Mouse (Mus musculus) central nervous system, embryonic 11.5 days (tissue): ENCODE measurements around the gene Icosl. TPM values are rescaled to one million over a fixed set of nuclear protein-coding genes. Genes with fewer than 3 reads are reported as not detected.

Source experiments
- polyA plus RNA-seq: library from polyadenylated mRNA; depleted of rRNA; stranded (reverse); fragments of >200 nt; gene quantifications from 2 replicates; pipeline ENCODE4 v1.2.3, GENCODE M21; 2012; rRNA removed

Icosl gene
- 1.8 and 3.1 TPM in 2 replicates for polyA plus RNA-seq

DNA sequence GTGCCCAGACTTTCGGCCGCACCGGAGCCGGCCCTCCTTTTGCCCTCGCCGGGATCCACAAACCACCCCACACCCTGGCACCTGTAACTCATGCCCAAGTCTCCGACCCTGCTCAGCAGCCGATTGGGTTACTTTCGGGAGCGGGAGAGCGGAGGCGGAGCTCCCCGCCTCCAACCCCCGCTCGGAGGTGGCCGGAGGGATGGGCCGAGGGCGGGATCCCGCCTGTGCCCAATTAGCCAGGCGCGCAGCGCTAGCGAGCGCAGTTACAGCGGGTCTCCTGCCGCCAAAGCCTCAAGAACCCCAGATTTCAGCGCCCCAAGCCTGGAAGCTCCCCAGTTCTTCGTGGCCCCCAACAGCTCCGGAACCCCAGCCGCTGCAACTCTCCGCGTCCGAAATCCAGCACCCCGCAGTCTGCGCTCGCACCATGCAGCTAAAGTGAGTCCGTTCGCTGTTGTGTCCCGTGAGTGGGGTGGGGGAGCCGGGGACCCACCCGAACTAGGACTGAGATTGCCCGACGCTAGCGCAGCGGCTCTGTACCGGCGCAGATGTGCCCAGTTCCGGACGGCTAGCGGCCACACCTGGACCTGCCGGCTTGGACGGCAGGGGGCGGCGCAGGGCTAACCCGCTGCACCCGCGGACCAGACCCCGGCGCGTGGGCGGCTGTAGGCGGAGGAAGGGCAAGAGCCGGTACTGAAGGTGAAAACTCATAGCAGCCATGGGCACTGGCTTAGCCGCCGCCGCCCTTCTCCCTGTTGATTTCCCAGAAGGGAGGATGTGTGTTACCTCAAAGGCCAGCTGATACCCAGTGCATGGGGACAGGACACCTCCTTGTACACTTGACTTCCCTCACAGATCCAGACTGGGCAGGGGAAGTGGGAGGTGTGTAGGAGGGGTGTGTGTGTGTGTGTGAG lies at the start of gene Icosl:
TSS of gene Icosl (plus strand) at position 202 of the 911 bp plus-strand sequence.

DNA sequence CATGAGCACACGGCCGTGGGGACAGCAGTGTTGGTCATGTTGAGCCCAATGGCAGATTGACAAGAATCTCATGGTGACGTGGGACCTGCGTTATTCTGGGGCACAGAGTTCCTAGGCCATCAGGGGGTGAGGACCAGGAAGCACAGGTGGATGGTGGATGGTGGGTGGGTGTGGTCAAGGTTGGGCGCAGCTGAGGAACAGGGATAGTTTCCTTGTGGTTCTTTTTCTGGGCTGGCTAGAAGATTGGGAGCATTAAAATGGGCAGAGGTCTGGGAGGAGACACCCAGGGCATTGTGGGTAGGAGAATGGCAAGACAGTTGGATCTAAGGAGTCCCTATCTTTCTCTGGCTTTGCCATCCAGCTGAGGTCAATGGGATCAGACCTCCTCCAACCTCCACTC lies 27.5 kb upstream of the Icosl start, which contains the start of gene Dnmt3l:
TSS of gene Dnmt3l (plus strand) at position 301 of the 400 bp plus-strand sequence.

GRCm38 (mm10) chr10:78043406-78043836 lies 25.7 kb upstream of the Icosl start, which contains the start of gene Aire:
TSS of gene Aire (minus strand) at chr10:78043610.

Other genes with a start within 250 kb of the Icosl start
- gene Krtap10-4, start 242.2 kb upstream of the Icosl start, polyA plus RNA-seq = not detected in 2 replicates
- gene Krtap10-10, start 233.4 kb upstream of the Icosl start, polyA plus RNA-seq = not detected in 2 replicates
- gene Gm36176, start 222.5 kb upstream of the Icosl start, polyA plus RNA-seq = not detected in 2 replicates
- 0.06 TPM in 1 of 2 replicates, not detected in the other for gene Gm10318, start 216.4 kb upstream of the Icosl start, polyA plus RNA-seq
- gene Gm3285, start 207.3 kb upstream of the Icosl start, polyA plus RNA-seq = not detected in 2 replicates
- gene Lrrc3, start 166.8 kb upstream of the Icosl start, polyA plus RNA-seq = 2.4 and 3.4 TPM in 2 replicates
- 0.83 and 1.2 TPM in 2 replicates for gene Trpm2, start 98.7 kb upstream of the Icosl start, polyA plus RNA-seq
- 38.5 and 61.8 TPM in 2 replicates for gene 1810043G02Rik, start 90.8 kb upstream of the Icosl start, polyA plus RNA-seq
- 104 and 106 TPM in 2 replicates for gene Pfkl, start 59.2 kb upstream of the Icosl start, polyA plus RNA-seq
- 0.02 TPM in 1 of 2 replicates, not detected in the other for gene Dnmt3l, start 27.4 kb upstream of the Icosl start, polyA plus RNA-seq
- gene Aire, start 25.7 kb upstream of the Icosl start, polyA plus RNA-seq = 1.1 and 1.2 TPM in 2 replicates
- 64.2 and 80.7 TPM in 2 replicates for gene D10Jhu81e, start 100.5 kb downstream of the Icosl start, polyA plus RNA-seq
- gene Pwp2, start 115.8 kb downstream of the Icosl start, polyA plus RNA-seq = 16.5 and 17.5 TPM in 2 replicates
- 26.1 and 35.5 TPM in 2 replicates for gene Trappc10, start 175.3 kb downstream of the Icosl start, polyA plus RNA-seq